Mouse (Mus musculus) c-Kit-positive CD71-negative TER-119-negative erythroid progenitor cells, embryonic 14.5 days (primary cell): ENCODE data around the gene Zfhx3.

Experiments
- DNase-seq: peaks from one replicate; pipeline ENCODE4 v3.0.0-alpha.2; 2013; ENCODE audit warnings: low read depth

Zfhx3 gene

DNA sequence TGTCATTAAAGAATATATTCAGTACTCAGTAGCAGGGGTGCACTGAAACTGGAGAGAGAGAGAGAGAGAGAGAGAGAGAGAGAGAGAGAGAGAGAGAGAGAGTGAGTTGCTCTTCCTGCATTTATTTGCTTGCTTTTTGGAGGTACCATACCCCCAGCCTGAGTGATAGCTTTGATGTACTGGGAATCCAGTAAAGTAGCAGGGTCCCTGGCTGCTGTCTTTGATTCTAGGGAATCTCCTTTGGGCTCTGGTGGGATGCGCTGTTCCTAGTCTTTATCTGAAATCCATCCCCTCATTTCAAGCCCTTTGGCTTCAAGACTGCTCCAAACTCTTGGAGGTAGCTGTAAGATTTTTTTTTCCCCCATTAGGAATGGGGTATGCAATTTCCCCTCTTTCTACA is 759.8 kb downstream of the Zfhx3 start:
- no peak for DNase-seq

- DNase-seq = no peak
Measured at GRCm38 (mm10) chr8:108705751-108706150, 763.3 kb downstream of the Zfhx3 start.

DNA sequence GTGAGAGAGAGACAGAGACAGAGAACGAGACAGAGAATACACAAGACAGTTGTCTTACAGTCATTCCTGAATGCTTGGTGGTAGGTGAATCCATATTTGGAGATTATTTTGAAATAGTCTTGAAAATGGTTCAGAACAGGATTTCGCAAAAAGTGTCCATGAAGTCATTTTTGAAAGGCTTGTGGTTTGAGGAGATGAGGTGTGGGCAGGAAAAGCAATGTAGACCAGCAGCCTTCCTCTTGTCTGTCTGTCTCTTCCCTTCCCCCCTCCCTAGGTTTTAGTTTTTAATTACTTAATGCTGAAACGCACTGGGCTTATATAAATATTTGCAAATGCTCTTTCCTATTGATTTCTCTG is 764.0 kb downstream of the Zfhx3 start:
- no peak for DNase-seq

GRCm38 (mm10) chr8:108706848-108707541 is 764.6 kb downstream of the Zfhx3 start:
- no peak for DNase-seq

- no peak for DNase-seq
Measured at GRCm38 (mm10) chr8:108707576-108708281, 765.3 kb downstream of the Zfhx3 start.

DNA sequence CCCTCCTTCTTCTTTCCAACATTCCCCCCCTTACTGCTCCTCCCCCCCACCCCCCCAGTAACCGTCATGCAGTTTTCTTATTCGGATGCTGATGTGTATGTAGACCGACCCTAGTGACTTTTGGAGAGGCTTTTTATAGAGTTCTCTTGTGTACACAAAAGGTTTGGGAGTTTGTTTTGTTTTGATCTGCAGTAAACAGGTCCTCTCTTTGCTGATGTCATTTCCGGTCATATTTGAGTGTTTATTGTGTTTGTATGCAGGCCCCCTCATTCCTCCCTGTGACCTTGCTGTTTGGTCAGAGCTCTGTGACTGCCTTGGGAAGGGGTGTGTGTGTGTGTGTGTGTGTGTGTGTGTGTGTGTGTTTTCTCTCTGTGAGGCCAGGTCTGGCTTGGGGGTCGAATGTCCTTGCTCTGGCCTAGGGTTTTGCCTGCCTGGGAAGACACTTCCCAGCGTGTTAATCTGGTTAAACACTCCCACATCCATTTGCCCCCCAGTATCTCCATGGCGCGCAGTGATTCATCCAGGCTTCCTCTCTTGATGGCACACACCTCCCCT is 766.5 kb downstream of the Zfhx3 start:
- no peak for DNase-seq

DNA sequence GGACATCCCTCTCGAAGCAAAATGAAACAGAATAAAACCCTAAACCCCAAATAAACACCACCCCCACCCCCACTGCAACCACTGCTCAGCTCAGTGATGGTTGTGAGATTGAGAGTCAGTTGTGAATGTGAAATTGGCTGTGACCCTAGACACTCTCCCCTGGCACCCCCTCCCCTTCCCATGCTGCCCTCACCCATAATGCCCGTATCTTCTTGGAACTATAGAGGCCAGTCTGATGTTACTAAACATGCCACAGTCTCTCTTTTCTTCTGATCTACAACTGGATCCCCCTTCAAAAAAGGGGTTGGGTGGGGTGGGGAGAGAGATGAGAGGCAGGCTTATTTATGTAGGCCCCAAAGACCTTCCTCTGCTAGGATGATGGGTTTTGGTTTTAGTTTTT is 767.0 kb downstream of the Zfhx3 start:
- no peak for DNase-seq

DNA sequence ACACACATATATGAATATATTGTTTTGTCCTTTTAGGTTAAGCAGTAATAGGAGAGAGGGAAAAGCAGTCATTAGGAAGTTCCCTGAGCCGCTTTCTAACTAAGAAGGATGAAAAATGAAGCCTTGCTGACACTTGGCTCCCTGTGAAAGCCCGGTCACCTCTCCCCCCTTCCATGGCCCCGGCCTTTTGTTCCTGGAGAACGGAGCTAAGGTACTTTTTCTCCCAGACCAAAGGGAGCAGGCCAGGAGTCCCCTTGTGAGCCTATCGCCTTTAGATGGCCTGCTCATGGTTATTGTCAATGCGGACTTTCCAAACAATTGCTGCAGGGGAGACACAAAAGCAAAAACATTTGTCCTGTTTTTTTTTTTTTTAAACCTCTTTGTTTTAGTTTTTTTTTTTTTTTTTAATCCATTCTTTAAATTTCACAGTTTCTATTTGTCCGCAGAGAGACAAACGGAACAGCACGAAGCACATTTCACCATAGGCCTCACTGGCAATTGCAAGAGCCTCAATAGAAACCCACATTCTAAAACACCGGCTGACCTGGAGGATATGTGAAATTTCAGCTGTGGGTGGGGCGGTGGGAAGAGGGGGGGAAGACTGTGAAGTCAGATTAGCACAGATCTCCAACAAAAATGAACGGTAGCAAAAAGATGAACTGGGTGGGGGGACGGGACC is 767.6 kb downstream of the Zfhx3 start:
- no peak for DNase-seq

DNA sequence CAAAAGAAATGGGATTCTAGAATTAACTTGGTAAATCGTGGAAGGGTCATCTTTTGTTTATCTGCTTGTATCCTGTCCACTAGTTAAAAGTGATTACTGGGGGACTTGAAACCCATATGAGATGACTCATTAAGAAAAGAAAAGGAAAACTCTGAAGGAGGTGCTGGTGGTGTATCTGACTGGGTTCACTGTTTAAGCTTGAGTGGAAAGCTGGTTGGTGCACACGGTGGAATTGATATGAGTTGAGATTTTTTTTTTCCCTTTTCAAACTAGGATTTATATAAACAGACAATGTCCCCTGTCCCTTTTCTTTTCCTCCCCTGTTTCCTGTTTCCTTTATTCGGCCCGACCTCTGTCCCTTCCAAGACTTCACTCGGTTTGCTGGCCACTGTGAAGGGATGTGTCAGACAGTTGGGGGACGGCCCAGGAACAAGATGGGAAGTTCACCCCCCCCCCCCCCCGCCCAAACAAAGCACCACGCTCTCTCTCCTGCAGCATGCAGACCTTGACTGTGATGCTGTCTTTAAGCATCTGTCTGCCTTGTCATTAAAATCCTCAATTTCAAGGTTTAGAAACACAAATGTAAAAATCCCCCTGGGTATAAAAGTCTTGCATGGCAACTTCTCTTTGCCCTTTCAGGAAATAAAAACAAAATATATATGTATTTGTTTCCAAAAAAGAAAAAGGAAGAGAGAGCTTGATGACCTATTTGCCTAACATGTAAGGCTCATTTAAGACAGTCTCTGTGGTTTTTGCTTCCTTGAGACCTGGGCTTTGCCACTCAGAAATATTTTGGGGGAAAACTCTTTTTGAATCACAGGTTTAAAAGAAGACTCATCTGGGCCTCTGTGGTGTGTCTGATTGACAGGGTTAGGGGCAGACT is 768.4 kb downstream of the Zfhx3 start:
- no peak for DNase-seq

GRCm38 (mm10) chr8:108711490-108711793 is 769.0 kb downstream of the Zfhx3 start:
- DNase-seq = no peak

DNA sequence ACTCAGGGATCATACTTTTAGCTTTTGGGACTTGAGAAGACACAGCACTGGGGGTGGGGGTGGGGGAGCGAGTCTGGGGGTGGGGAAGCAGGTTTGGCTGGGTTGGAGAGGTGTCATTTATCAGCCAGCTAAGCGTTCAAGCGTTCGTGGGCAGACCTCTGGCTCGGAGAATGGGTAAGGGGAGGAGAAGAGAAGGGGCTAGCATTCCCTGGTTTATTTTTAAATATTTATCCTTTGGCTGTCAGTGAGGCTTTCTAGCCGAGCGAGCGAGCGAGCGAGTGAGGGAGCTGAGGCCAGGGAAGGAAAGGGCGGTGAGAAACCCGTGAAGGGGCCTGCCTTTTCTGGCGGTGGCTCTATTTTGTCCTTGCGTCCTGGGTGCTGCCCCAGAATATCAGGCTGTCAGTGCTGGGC is 769.6 kb downstream of the Zfhx3 start:
- DNase-seq = no peak

GRCm38 (mm10) chr8:108712607-108713006 is 770.2 kb downstream of the Zfhx3 start:
- no peak for DNase-seq

- no peak for DNase-seq
Measured at GRCm38 (mm10) chr8:108713346-108714142, 771.1 kb downstream of the Zfhx3 start.

DNA sequence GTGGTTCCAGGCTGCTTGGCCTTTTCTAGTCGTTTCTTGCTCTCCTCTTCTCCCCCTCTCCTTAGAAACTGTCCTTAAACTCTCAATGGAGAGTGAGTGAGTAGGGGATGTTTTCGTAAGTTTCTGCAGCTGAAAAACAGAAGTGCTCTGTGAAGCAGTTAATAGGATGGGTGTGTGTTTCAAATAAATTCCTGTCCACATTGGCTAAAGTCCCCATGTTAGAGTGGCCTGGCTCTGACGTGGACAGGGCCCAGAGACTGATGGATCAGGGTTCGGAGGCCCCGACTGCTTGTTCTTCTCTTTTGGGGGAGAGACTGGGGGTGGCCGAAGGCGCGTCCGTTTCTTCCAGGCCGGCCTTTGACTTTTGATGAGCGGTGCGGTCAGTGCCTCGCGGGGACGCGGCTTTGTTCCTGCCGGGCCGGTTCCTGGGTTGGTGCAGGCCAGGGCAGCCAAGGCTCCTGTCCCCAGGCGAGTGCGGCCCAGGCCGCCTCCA is 771.7 kb downstream of the Zfhx3 start:
- no peak for DNase-seq

GRCm38 (mm10) chr8:108714636-108715415 is 772.4 kb downstream of the Zfhx3 start:
- DNase-seq = no peak

GRCm38 (mm10) chr8:108715416-108715948 is 773.0 kb downstream of the Zfhx3 start:
- no peak for DNase-seq

DNA sequence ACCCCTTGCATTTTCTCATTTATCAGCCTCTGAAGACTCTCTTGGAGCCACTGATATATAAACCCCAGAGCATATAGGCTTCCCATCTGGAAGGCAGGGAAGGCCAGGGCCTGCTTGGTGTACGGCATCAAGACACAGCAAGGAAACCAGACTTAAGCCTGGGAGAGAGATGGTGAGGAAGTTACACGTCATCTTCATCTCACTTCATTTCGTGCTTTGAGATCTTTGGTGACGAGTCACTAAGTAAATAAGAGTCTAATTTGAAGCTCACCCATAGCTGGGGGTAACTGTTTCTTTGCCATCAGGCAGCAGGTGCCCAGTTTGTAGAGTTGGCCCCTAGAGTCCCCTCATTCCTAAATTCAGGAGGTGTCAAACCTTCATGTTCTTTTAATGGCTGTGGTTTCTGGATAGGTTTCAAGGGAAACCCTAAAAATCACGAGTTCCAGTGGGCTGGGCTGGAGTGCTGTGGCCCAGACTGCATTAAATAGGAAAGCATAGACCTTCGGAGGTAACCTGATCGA is 773.9 kb downstream of the Zfhx3 start:
- DNase-seq = no peak

GRCm38 (mm10) chr8:108717545-108717944 is 775.1 kb downstream of the Zfhx3 start:
- no peak for DNase-seq

DNA sequence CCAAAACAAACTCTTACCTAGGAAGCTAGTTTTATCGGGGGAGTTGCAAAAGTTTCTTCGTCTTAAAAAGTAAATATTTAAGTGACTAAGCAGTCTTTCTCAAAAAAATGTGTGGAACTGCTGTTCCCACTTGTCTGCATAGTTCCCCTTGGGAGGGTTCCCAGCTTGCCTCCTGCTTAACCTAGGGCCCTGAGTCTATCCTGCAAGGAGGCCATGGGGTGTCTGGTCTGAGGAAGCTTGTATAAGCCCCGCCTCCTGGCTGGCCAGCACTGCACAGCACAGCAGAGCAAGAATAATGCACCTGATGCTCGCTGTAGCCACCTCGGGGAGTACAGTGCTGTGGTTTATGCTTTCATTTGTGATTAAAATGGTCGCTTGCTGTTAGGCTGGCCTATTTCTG is 775.6 kb downstream of the Zfhx3 start:
- DNase-seq = no peak

DNA sequence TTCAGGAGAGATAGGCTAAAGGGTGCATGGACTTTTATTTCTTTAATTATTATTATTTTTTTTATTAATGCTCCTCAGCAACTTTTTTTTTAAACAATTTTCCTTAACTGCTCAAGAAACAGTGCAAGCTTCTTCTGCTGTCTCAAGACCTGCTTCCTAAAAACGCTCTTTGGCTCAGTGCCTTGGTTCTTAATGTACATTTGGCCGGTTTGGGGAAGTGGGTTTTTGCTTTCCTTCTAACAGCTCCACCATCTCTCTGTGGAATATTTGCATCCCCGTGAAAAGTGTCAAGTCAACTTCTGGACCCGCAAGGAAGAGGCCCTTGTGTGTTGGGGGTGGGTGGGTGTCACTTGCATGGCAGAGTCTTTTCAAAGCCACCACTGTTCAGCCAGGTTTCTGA is 778.4 kb downstream of the Zfhx3 start:
- no peak for DNase-seq
